Mouse (Mus musculus) G1E (cell line): ENCODE results near the gene Rnf225. TPM values are rescaled to one million over a fixed set of nuclear protein-coding genes. Genes with fewer than 3 reads are reported as not detected.

Experiments used
- ATAC-seq: 2 replicates; pipeline ENCODE4 v1.8.0; 2016; ENCODE audit warnings: mild to moderate bottlenecking; ENCODE audit not compliant: insufficient number of reproducible peaks, poor library complexity, low FRiP score, severe bottlenecking; ENCODE audit errors: extremely low read depth
- DNase-seq: peaks from one replicate; pipeline ENCODE4 v3.0.0; 2012; ENCODE audit warnings: low spot score
- H3K27me3 ChIP-seq: 2 replicates; pipeline ENCODE4 v1.6.1; 2012; ENCODE audit warnings: mild to moderate bottlenecking, low read length, inconsistent platforms; ENCODE audit not compliant: insufficient read depth
- H3K36me3 ChIP-seq: replicated peaks from 2 replicates; pipeline ENCODE3; 2012; ENCODE audit warnings: mild to moderate bottlenecking, inconsistent platforms
- H3K4me1 ChIP-seq: 2 replicates; pipeline ENCODE4 v1.6.1; 2012; ENCODE audit warnings: low read depth, low read length, inconsistent platforms, mixed read lengths; ENCODE audit not compliant: insufficient read depth
- H3K4me3 ChIP-seq: 2 replicates; pipeline ENCODE4 v1.5.1; 2012; ENCODE audit warnings: low read depth, mild to moderate bottlenecking, inconsistent platforms, low read length, moderate library complexity, mixed read lengths
- H3K9me3 ChIP-seq: replicated peaks from 2 replicates; pipeline ENCODE4 v1.6.1; 2012; ENCODE audit warnings: inconsistent platforms
- CTCF ChIP-seq: IDR thresholded peaks from 2 replicates; pipeline ENCODE4 v1.5.1; 2012; ENCODE audit warnings: low read depth, low read length, inconsistent platforms, mixed read lengths
- GATA1 ChIP-seq: IDR thresholded peaks from 2 replicates; pipeline ENCODE4 v1.6.1; 2012; ENCODE audit warnings: borderline replicate concordance, low read length, inconsistent platforms, mixed read lengths
- GATA2 ChIP-seq: IDR thresholded peaks from 2 replicates; pipeline ENCODE4 v1.6.1; 2012; ENCODE audit warnings: low read depth, low read length, inconsistent platforms, borderline replicate concordance
- POLR2AphosphoS5 ChIP-seq: IDR thresholded peaks from 2 replicates; pipeline ENCODE4 v1.6.1; 2012; ENCODE audit warnings: low read depth, low read length, inconsistent platforms; ENCODE audit not compliant: insufficient replicate concordance
- TAL1 ChIP-seq: conservative IDR thresholded peaks from 2 replicates; pipeline ENCODE4 v1.6.1; 2012; ENCODE audit warnings: low read depth, low read length, inconsistent platforms, mixed read lengths
- polyA plus RNA-seq: library from polyadenylated mRNA; stranded (reverse); fragments of >175 nt; gene quantifications from 2 replicates; pipeline ENCODE4 v1.2.3, GENCODE M21; 2012
- total RNA-seq, 2 experiments: library from RNA; stranded (forward) in 1 of 2; stranded (reverse) in 1 of 2; fragments of 200-1000 nt in 1 of 2; fragments of >200 nt in 1 of 2; fragmentation: Nextera tagmentation in 1 of 2; gene quantifications; 2 replicates each; pipeline ENCODE4 v1.2.3; 2014 to 2017

The Rnf225 gene
- total and polyA plus RNA-seq, 3 experiments = 0.76 to 1.0 (median 0.98) TPM

GRCm38 (mm10) chr7:12977682-12978389 is 50.6 kb downstream of the Rnf225 start, which contains the start of gene Zfp446:
Zfp446 (plus strand) TSS chr7:12977848.
- peaks cover 27% of the 10 kb centered on the region for H3K4me1 ChIP-seq
- TF ChIP-seq GATA1 = no peak
- no peak for TF ChIP-seq CTCF
- TF ChIP-seq GATA2 = no peak
- no peak for TF ChIP-seq TAL1
- TF ChIP-seq POLR2AphosphoS5 = no peak
- peak; percentile 94 for ATAC-seq
- H3K4me3 ChIP-seq = peak within 1 kb of the TSS; percentile 77
- no peaks in the 10 kb centered on the region for H3K9me3 ChIP-seq
- no peaks in the 10 kb centered on the region for H3K27me3 ChIP-seq
- peaks cover 41% of the 10 kb centered on the region for H3K36me3 ChIP-seq
- peak; percentile 96 for DNase-seq

- peaks cover 27% of the 10 kb centered on the region for H3K4me1 ChIP-seq
- peak overlapping the region; percentile 77; the same call in 1 of the 2 replicates for H3K4me3 ChIP-seq
- ATAC-seq (no peak), DNase-seq (no peak)
- H3K27me3 ChIP-seq = no peaks in the 10 kb centered on the region
- peaks cover 35% of the 10 kb centered on the region for H3K36me3 ChIP-seq
- no peaks in the 10 kb centered on the region for H3K9me3 ChIP-seq
- TF ChIP-seq TAL1 (no peak), GATA1 (no peak), GATA2 (no peak), CTCF (no peak), POLR2AphosphoS5 (no peak)
These were observed 51.9 kb downstream of the Rnf225 start for GRCm38 (mm10) chr7:12978931-12979722.

GRCm38 (mm10) chr7:12979776-12980175 is 52.6 kb downstream of the Rnf225 start:
- no peak for ATAC-seq
- TF ChIP-seq GATA2 (no peak), CTCF (no peak), TAL1 (no peak), POLR2AphosphoS5 (no peak), GATA1 (no peak)
- no peaks in the 10 kb centered on the region for H3K9me3 ChIP-seq
- H3K4me1 ChIP-seq = peaks cover 27% of the 10 kb centered on the region
- H3K4me3 ChIP-seq = no peak overlapping the region
- DNase-seq = no peak
- H3K36me3 ChIP-seq = peaks cover 35% of the 10 kb centered on the region
- H3K27me3 ChIP-seq = no peaks in the 10 kb centered on the region

GRCm38 (mm10) chr7:12980291-12980690 is 53.1 kb downstream of the Rnf225 start:
- ATAC-seq (no peak), DNase-seq (no peak)
- peaks cover 27% of the 10 kb centered on the region for H3K4me1 ChIP-seq
- no peaks in the 10 kb centered on the region for H3K27me3 ChIP-seq
- TF ChIP-seq POLR2AphosphoS5 = no peak
- TF ChIP-seq GATA1 = no peak
- no peak for TF ChIP-seq TAL1
- TF ChIP-seq CTCF = no peak
- TF ChIP-seq GATA2 = no peak
- no peak overlapping the region for H3K4me3 ChIP-seq
- peaks cover 35% of the 10 kb centered on the region for H3K36me3 ChIP-seq
- H3K9me3 ChIP-seq = no peaks in the 10 kb centered on the region

Other genes starting within 250 kb of the Rnf225 start
- not detected in 2 replicates for gene Vmn2r55, start 242.4 kb upstream of the Rnf225 start, total RNA-seq (2014; fragmentation: Nextera tagmentation)
- 0.06 TPM in 1 of 2 replicates, not detected in the other for gene Vmn2r55, start 242.4 kb upstream of the Rnf225 start, total RNA-seq (2017)
- not detected in 2 replicates for gene Vmn2r55, start 242.4 kb upstream of the Rnf225 start, polyA plus RNA-seq
- not detected in 2 replicates for gene Vmn2r56, start 192.4 kb upstream of the Rnf225 start, total RNA-seq (2014; fragmentation: Nextera tagmentation)
- 0.06 and 0.11 TPM in 2 replicates for gene Vmn2r56, start 192.4 kb upstream of the Rnf225 start, total RNA-seq (2017)
- not detected in 2 replicates for gene Vmn2r56, start 192.4 kb upstream of the Rnf225 start, polyA plus RNA-seq
- not detected in 2 replicates for gene Zscan18, start 123.8 kb upstream of the Rnf225 start, total RNA-seq (2014; fragmentation: Nextera tagmentation)
- 0.12 and 0.22 TPM in 2 replicates for gene Zscan18, start 123.8 kb upstream of the Rnf225 start, total RNA-seq (2017)
- not detected in 2 replicates for gene Zscan18, start 123.8 kb upstream of the Rnf225 start, polyA plus RNA-seq
- gene Zfp329, start 108.6 kb upstream of the Rnf225 start, total RNA-seq (2014; fragmentation: Nextera tagmentation) = 25.6 and 27.4 TPM in 2 replicates
- 15.5 and 22.2 TPM in 2 replicates for gene Zfp329, start 108.6 kb upstream of the Rnf225 start, total RNA-seq (2017)
- 0.27 and 0.33 TPM in 2 replicates for gene Zfp329, start 108.6 kb upstream of the Rnf225 start, polyA plus RNA-seq
- 53.1 and 62.7 TPM in 2 replicates for gene Zfp110, start 92.7 kb upstream of the Rnf225 start, total RNA-seq (2014; fragmentation: Nextera tagmentation)
- gene Zfp110, start 92.7 kb upstream of the Rnf225 start, total RNA-seq (2017) = 58.4 and 59.9 TPM in 2 replicates
- gene Zfp110, start 92.7 kb upstream of the Rnf225 start, polyA plus RNA-seq = 2.5 and 3.2 TPM in 2 replicates
- gene Zfp128, start 46.2 kb upstream of the Rnf225 start, total RNA-seq (2014; fragmentation: Nextera tagmentation) = 8.3 and 9.3 TPM in 2 replicates
- gene Zfp128, start 46.2 kb upstream of the Rnf225 start, total RNA-seq (2017) = 3.8 and 4.5 TPM in 2 replicates
- gene Zfp128, start 46.2 kb upstream of the Rnf225 start, polyA plus RNA-seq = 0.61 and 0.72 TPM in 2 replicates
- 23.9 and 25.0 TPM in 2 replicates for gene Zscan22, start 29.6 kb upstream of the Rnf225 start, total RNA-seq (2014; fragmentation: Nextera tagmentation)
- gene Zscan22, start 29.6 kb upstream of the Rnf225 start, total RNA-seq (2017) = 4.1 and 4.5 TPM in 2 replicates
- 2.8 and 3.5 TPM in 2 replicates for gene Zscan22, start 29.6 kb upstream of the Rnf225 start, polyA plus RNA-seq
- 1,720 and 1,839 TPM in 2 replicates for gene Rps5, start 5.1 kb upstream of the Rnf225 start, total RNA-seq (2014; fragmentation: Nextera tagmentation)
- 880 and 1,074 TPM in 2 replicates for gene Rps5, start 5.1 kb upstream of the Rnf225 start, total RNA-seq (2017)
- gene Rps5, start 5.1 kb upstream of the Rnf225 start, polyA plus RNA-seq = 1,806 and 2,694 TPM in 2 replicates
- 3.7 and 5.9 TPM in 2 replicates for gene Zfp324, start 38.4 kb downstream of the Rnf225 start, total RNA-seq (2014; fragmentation: Nextera tagmentation)
- gene Zfp324, start 38.4 kb downstream of the Rnf225 start, total RNA-seq (2017) = 6.2 and 7.0 TPM in 2 replicates
- gene Zfp324, start 38.4 kb downstream of the Rnf225 start, polyA plus RNA-seq = 2.4 and 2.7 TPM in 2 replicates
- gene Zfp446, start 50.4 kb downstream of the Rnf225 start, total RNA-seq (2014; fragmentation: Nextera tagmentation) = 5.9 and 6.1 TPM in 2 replicates
- 3.7 and 4.0 TPM in 2 replicates for gene Zfp446, start 50.4 kb downstream of the Rnf225 start, total RNA-seq (2017)
- gene Zfp446, start 50.4 kb downstream of the Rnf225 start, polyA plus RNA-seq = 4.1 and 4.6 TPM in 2 replicates
- gene Slc27a5, start 70.8 kb downstream of the Rnf225 start, total RNA-seq (2014; fragmentation: Nextera tagmentation) = not detected in 2 replicates
- gene Slc27a5, start 70.8 kb downstream of the Rnf225 start, total RNA-seq (2017) = 0.12 and 0.22 TPM in 2 replicates
- not detected in 2 replicates for gene Slc27a5, start 70.8 kb downstream of the Rnf225 start, polyA plus RNA-seq
- gene Trim28, start 71.7 kb downstream of the Rnf225 start, total RNA-seq (2014; fragmentation: Nextera tagmentation) = 324 and 384 TPM in 2 replicates
- 506 and 524 TPM in 2 replicates for gene Trim28, start 71.7 kb downstream of the Rnf225 start, total RNA-seq (2017)
- 193 and 221 TPM in 2 replicates for gene Trim28, start 71.7 kb downstream of the Rnf225 start, polyA plus RNA-seq
- gene Zbtb45, start 82.6 kb downstream of the Rnf225 start, total RNA-seq (2014; fragmentation: Nextera tagmentation) = 9.6 and 12.6 TPM in 2 replicates
- 8.7 and 9.0 TPM in 2 replicates for gene Zbtb45, start 82.6 kb downstream of the Rnf225 start, total RNA-seq (2017)
- gene Zbtb45, start 82.6 kb downstream of the Rnf225 start, polyA plus RNA-seq = 99.1 and 126 TPM in 2 replicates
- gene Chmp2a, start 107.4 kb downstream of the Rnf225 start, total RNA-seq (2014; fragmentation: Nextera tagmentation) = 148 and 163 TPM in 2 replicates
- gene Chmp2a, start 107.4 kb downstream of the Rnf225 start, total RNA-seq (2017) = 178 and 188 TPM in 2 replicates
- gene Chmp2a, start 107.4 kb downstream of the Rnf225 start, polyA plus RNA-seq = 141 and 289 TPM in 2 replicates
- gene Ube2m, start 110.9 kb downstream of the Rnf225 start, total RNA-seq (2014; fragmentation: Nextera tagmentation) = 250 and 290 TPM in 2 replicates
- 151 and 162 TPM in 2 replicates for gene Ube2m, start 110.9 kb downstream of the Rnf225 start, total RNA-seq (2017)
- gene Ube2m, start 110.9 kb downstream of the Rnf225 start, polyA plus RNA-seq = 150 and 170 TPM in 2 replicates
- gene Mzf1, start 127.3 kb downstream of the Rnf225 start, total RNA-seq (2014; fragmentation: Nextera tagmentation) = not detected in 2 replicates
- 0.17 and 0.22 TPM in 2 replicates for gene Mzf1, start 127.3 kb downstream of the Rnf225 start, total RNA-seq (2017)
- gene Mzf1, start 127.3 kb downstream of the Rnf225 start, polyA plus RNA-seq = 0.07 and 0.11 TPM in 2 replicates
- not detected in 2 replicates for gene Vmn1r85, start 167.8 kb downstream of the Rnf225 start, total RNA-seq (2014; fragmentation: Nextera tagmentation)
- under 0.01 and 0.44 TPM in 2 replicates for gene Vmn1r85, start 167.8 kb downstream of the Rnf225 start, total RNA-seq (2017)
- not detected in 2 replicates for gene Vmn1r85, start 167.8 kb downstream of the Rnf225 start, polyA plus RNA-seq
- not detected in 2 replicates for gene Vmn1r86, start 192.5 kb downstream of the Rnf225 start, total RNA-seq (2014; fragmentation: Nextera tagmentation)
- 0.06 and 0.11 TPM in 2 replicates for gene Vmn1r86, start 192.5 kb downstream of the Rnf225 start, total RNA-seq (2017)
- gene Vmn1r86, start 192.5 kb downstream of the Rnf225 start, polyA plus RNA-seq = not detected in 2 replicates
- gene Vmn1r87, start 212.7 kb downstream of the Rnf225 start, total RNA-seq (2014; fragmentation: Nextera tagmentation) = not detected in 2 replicates
- gene Vmn1r87, start 212.7 kb downstream of the Rnf225 start, total RNA-seq (2017) = 0.12 and 0.60 TPM in 2 replicates
- not detected in 2 replicates for gene Vmn1r87, start 212.7 kb downstream of the Rnf225 start, polyA plus RNA-seq
- not detected in 2 replicates for gene Vmn1r88, start 232.2 kb downstream of the Rnf225 start, total RNA-seq (2014; fragmentation: Nextera tagmentation)
- 0.06 and 0.22 TPM in 2 replicates for gene Vmn1r88, start 232.2 kb downstream of the Rnf225 start, total RNA-seq (2017)
- gene Vmn1r88, start 232.2 kb downstream of the Rnf225 start, polyA plus RNA-seq = not detected in 2 replicates